Mouse (Mus musculus) T-helper 2 cell (primary cell): ENCODE results near the gene Fam122a.

Experiments used
- in situ Hi-C: fragments of 300-600 bp; cut with MboI, MseI; formaldehyde crosslinking; loops from one replicate; pipeline ENCODE4 v1.15.1; 2025; ENCODE audit warnings: high pct_unique_total_duplicates

The Fam122a gene

GRCm38 (mm10) chr19:24476929-24477882 lies at the start of gene Fam122a:
Gene Fam122a, minus strand, starts transcription at chr19:24477356.
- in situ Hi-C loops = loop anchor here (5.0 kb wide), 1 partner anchor 180 kb away; no protein-coding TSS in a partner anchor

- in situ Hi-C loops = no loop called here
Measured at GRCm38 (mm10) chr19:24523476-24524313, 46.5 kb upstream of the Fam122a start.

- in situ Hi-C loops = no loop called here
Measured at GRCm38 (mm10) chr19:24521997-24522396, 44.8 kb upstream of the Fam122a start.

- in situ Hi-C loops = no loop called here
Measured at GRCm38 (mm10) chr19:24521146-24521545, 44.0 kb upstream of the Fam122a start.

- in situ Hi-C loops = no loop called here
Measured at GRCm38 (mm10) chr19:24519732-24520409, 42.7 kb upstream of the Fam122a start.

GRCm38 (mm10) chr19:24518384-24518783 lies 41.2 kb upstream of the Fam122a start:
- in situ Hi-C loops = no loop called here

- in situ Hi-C loops = no loop called here
Measured at GRCm38 (mm10) chr19:24517057-24517456, 39.9 kb upstream of the Fam122a start.

- in situ Hi-C loops = no loop called here
Measured at GRCm38 (mm10) chr19:24515941-24516340, 38.8 kb upstream of the Fam122a start.

GRCm38 (mm10) chr19:24514661-24515642 lies 37.8 kb upstream of the Fam122a start:
- in situ Hi-C loops = no loop called here

GRCm38 (mm10) chr19:24513105-24513843 lies 36.1 kb upstream of the Fam122a start:
- in situ Hi-C loops = no loop called here

- in situ Hi-C loops = no loop called here
Measured at GRCm38 (mm10) chr19:24511939-24512338, 34.8 kb upstream of the Fam122a start.

- in situ Hi-C loops = no loop called here
Measured at GRCm38 (mm10) chr19:24509391-24509790, 32.2 kb upstream of the Fam122a start.

GRCm38 (mm10) chr19:24508087-24508767 lies 31.1 kb upstream of the Fam122a start:
- in situ Hi-C loops = no loop called here

- in situ Hi-C loops = no loop called here
Measured at GRCm38 (mm10) chr19:24502736-24503421, 25.7 kb upstream of the Fam122a start.

GRCm38 (mm10) chr19:24501525-24501924 lies 24.4 kb upstream of the Fam122a start:
- in situ Hi-C loops = no loop called here

GRCm38 (mm10) chr19:24500431-24500830 lies 23.3 kb upstream of the Fam122a start:
- in situ Hi-C loops = no loop called here

GRCm38 (mm10) chr19:24499291-24499690 lies 22.1 kb upstream of the Fam122a start:
- in situ Hi-C loops = no loop called here

GRCm38 (mm10) chr19:24493887-24494286 lies 16.7 kb upstream of the Fam122a start:
- in situ Hi-C loops = no loop called here

- in situ Hi-C loops = no loop called here
Measured at GRCm38 (mm10) chr19:24491824-24492223, 14.7 kb upstream of the Fam122a start.
